Mouse (Mus musculus): ENCODE data around the gene Mtcl1.

- no peak for TF ChIP-seq USF1 (IDR thresholded peaks at IDR 0.05; ENCODE audit: low read depth, low read length)
- TF ChIP-seq EP300 (IDR thresholded peaks at IDR 0.05; ENCODE audit: low read length), result no peak
- no peak for TF ChIP-seq CTCF (conservative IDR thresholded peaks at IDR 0.05 in 1 of 2, IDR thresholded peaks at IDR 0.05 in 1 of 2; ENCODE audit: low read depth in 2 of 2, low read length in 2 of 2)
- no peak for TF ChIP-seq NELFE (IDR thresholded peaks at IDR 0.05; ENCODE audit: low read depth, low read length)
- no peak for TF ChIP-seq POLR2A (IDR thresholded peaks at IDR 0.05; ENCODE audit: low read depth, low read length)
- no peak for TF ChIP-seq PAX5 (IDR thresholded peaks at IDR 0.05; ENCODE audit: low read length)
- TF ChIP-seq MAFK (IDR thresholded peaks at IDR 0.05; ENCODE audit: insufficient replicate concordance, low read length), result no peak
- TF ChIP-seq ZC3H11A (IDR thresholded peaks at IDR 0.05; ENCODE audit: low read depth, low read length), result no peak
- TF ChIP-seq E2F4 (IDR thresholded peaks at IDR 0.05; ENCODE audit: insufficient replicate concordance, low read depth, low read length), result no peak
- TF ChIP-seq NRF1 (IDR thresholded peaks at IDR 0.05; ENCODE audit: low read depth, low read length), result no peak
- no peak for TF ChIP-seq MAX (IDR thresholded peaks at IDR 0.05; ENCODE audit: low read length)
- TF ChIP-seq HCFC1 (IDR thresholded peaks at IDR 0.05; ENCODE audit: low read depth, low read length), result no peak
- TF ChIP-seq SMC3 (IDR thresholded peaks at IDR 0.05; ENCODE audit: low read depth, low read length), result no peak
Measured at GRCm38 (mm10) chr17:66399780-66400179, 49.8 kb downstream of the Mtcl1 start.

Data from CH12.LX (cell line).